Mouse (Mus musculus): ENCODE measurements at regions not wholly inside any gene's neighbourhood (a gene's known extent, or its start where the extent isn't known, plus 50 kb on each side); places are given as distances from the start of the nearest gene placed in this dataset.
"Not testable (repeated sequence)": the region's sequence is repeated elsewhere in the genome, so short reads cannot be mapped to it uniquely, and the experiment has no call there.

DNA sequence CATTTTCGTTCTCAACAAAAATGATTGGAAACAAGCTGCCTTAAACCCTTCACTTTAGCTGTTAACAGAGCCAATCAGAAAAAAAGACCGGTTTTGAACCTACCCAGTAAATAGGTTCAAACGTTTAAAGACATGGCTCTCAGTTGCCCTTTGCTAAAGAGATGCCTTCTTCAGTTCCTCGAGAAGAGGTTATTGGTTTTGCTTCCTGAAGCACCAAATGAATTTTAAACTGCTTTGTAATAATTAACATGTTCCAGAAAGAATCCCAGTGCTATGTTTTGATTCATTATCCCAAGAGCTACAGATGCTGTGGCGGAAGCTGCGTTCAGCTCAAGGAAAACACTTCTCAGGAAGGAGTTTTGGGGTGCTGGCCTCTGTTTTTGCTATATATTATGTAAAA, 160.1 kb upstream of the G2e3 start:
- WGBS, result 33% methylated on average over 6 of the region's 6 CpGs
- no peak overlapping the region for H3K9ac ChIP-seq
- no peak for ATAC-seq
- no peaks in the 10 kb centered on the region for H3K9me3 ChIP-seq (replicated peaks)
- peak overlapping the region; percentile 63 for H3K27ac ChIP-seq
- H3K4me2 ChIP-seq, result no peak overlapping the region
- H3K4me3 ChIP-seq, result no peak overlapping the region
- H3K4me1 ChIP-seq, result peaks cover 46% of the 10 kb centered on the region
- H3K27me3 ChIP-seq, result no peaks in the 10 kb centered on the region
- no peaks in the 10 kb centered on the region for H3K36me3 ChIP-seq (ENCODE audit: poor library complexity, severe bottlenecking)

DNA sequence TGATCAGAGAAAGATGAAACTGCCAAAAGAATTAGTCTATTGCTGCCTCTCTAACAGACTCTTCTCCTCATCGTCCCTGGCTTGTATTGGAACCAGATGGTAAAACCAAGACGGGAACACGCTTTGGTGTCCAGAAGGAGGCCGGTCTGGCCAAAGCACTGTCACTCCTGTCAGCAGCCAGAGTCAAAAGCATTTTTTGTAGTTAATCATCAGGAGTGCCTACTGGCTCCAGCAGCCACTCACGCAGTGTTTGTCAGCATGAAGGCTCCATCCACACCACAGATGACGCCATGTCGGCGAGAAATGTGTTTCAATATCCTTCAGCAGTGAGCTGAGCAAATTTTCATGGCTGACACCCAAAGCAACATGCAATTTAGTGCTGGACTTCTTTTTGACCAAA, 162.1 kb upstream of the G2e3 start:
- no peaks in the 10 kb centered on the region for H3K27me3 ChIP-seq
- peak; percentile 72; the same call in 1 of the 2 replicates for ATAC-seq
- no peak overlapping the region for H3K9ac ChIP-seq
- no peak overlapping the region for H3K4me2 ChIP-seq
- H3K4me3 ChIP-seq, result no peak overlapping the region
- no peaks in the 10 kb centered on the region for H3K36me3 ChIP-seq (ENCODE audit: poor library complexity, severe bottlenecking)
- no peaks in the 10 kb centered on the region for H3K9me3 ChIP-seq (replicated peaks)
- 71% methylated on average over 8 of the region's 8 CpGs for WGBS
- H3K4me1 ChIP-seq, result peaks cover 41% of the 10 kb centered on the region
- H3K27ac ChIP-seq, result peak overlapping the region; percentile 61; the same call in 1 of the 2 replicates

DNA sequence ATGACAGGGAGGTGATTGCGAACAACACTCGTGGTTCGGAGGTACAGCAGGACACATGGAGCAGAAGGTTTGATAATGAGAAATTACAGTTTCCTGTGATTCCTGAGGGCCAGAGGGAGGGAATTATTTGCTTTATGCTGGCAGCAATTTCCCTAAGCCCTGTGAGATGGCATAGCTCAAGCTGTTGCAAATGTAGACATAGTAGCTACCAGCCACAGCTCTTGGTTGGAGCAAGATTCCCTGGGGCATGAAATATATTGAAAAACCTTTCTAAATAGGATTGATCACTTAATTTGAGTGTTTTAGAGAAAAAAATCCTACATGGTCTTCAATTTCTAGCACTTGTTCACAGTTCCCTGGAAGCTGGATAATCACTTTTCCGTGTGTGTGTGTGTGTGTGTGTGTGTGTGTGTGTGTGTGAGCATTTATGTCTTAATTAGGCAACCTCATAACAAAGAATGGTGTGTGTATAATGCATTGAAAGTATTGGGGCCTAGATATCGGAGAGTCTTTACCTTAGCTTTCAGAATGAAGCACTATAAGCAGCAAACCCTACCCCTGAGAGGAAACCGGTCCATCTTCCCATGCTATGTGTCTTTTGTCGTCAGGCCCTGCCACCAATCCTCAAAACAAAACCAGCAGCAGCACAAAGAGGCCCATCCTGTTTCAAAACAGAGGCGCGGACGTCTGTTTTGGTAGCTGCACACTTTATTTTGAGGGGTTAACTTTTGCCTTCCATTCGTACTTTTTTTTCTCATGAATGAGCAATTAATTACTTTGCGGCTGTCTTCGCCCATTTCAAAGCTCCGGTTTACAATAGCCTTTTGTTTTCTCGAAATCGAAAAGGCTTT, 172.7 kb upstream of the G2e3 start:
- ATAC-seq, result peak; percentile 66; the same call in 1 of the 2 replicates
- Histone ChIP-seq H3K9me3 (replicated peaks) (no peaks in the 10 kb centered on the region), H3K36me3 (ENCODE audit: poor library complexity, severe bottlenecking) (no peaks in the 10 kb centered on the region), H3K27ac (peak overlapping the region; percentile 61), H3K4me3 (no peak overlapping the region), H3K4me1 (peaks cover 21% of the 10 kb centered on the region), H3K27me3 (peaks cover 3% of the 10 kb centered on the region; the same call in 1 of the 2 replicates), H3K9ac (no peak overlapping the region), H3K4me2 (peak overlapping the region; percentile 45)
- WGBS, result 12% methylated on average over 16 of the region's 16 CpGs

DNA sequence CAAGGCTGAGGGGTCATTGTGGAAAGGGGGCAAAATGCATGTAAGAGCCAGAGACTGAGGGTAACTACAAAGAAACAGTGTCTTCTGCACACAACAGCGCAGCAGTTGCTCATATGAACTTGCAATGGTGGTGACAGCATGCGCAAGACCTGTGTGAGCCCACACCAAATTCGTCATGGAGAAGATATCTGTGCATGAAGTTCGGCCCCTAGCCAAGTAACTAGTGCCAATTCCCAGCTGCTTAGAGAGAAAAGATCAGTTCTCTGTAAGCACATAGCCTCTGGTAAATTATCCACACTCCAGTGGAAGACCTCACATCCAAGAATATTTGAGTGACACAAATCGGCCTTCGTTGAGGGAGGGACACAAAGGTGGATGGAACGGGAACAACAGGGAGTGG, 182.7 kb upstream of the G2e3 start:
- WGBS, result 80% methylated on average over 7 of the region's 7 CpGs
- H3K4me3 ChIP-seq, result no peak overlapping the region
- H3K36me3 ChIP-seq (ENCODE audit: poor library complexity, severe bottlenecking), result no peaks in the 10 kb centered on the region
- no peak overlapping the region for H3K4me2 ChIP-seq
- H3K27ac ChIP-seq, result no peak overlapping the region
- ATAC-seq, result no peak
- no peaks in the 10 kb centered on the region for H3K27me3 ChIP-seq
- H3K9me3 ChIP-seq (replicated peaks), result no peaks in the 10 kb centered on the region; the same call in 1 of the 2 replicates
- H3K4me1 ChIP-seq, result no peaks in the 10 kb centered on the region
- no peak overlapping the region for H3K9ac ChIP-seq

DNA sequence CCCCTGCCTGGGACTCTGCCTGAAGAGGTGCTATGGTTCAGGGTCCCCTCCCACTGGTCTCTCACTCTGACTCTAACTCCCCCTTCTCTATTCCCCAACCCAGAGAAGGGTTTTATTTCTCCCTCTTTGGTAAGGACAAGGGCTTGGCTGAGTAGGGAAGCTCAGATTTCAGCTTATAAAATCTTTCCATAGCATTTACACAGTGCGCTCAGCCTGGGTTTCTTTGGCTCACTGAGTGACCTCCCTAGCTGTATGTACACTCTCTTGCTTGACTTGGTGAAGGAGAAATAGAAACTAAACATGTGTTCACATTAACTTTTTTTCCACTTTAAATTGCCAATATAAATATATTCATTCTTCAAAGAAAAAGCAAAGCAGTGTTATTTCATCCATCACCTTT, 186.9 kb upstream of the G2e3 start:
- ATAC-seq, result no peak
- 85% methylated on average over 1 of the region's 1 CpGs for WGBS

DNA sequence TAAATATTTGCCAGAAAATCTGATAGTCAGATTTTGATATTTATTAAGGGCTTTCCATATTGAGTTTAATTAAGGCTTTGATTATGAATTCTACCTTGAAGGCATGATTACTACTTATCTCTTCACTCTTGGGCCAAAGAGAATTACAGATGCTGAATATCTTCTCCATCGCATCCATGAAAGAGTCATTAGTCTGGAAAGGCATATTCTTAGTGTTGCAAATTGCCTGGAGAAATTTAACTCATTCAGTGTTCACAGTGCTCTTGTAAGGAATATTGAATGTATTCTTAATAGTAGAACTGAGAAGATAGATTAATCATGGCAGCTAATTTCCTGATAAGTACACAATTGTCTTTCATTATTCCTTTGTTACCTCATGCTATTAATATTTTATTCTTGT, 187.7 kb upstream of the G2e3 start:
- no peaks in the 10 kb centered on the region for H3K4me1 ChIP-seq
- H3K9me3 ChIP-seq (replicated peaks), result no peaks in the 10 kb centered on the region; the same call in 1 of the 2 replicates
- H3K9ac ChIP-seq, result no peak overlapping the region
- no peak overlapping the region for H3K4me3 ChIP-seq
- no peak overlapping the region for H3K4me2 ChIP-seq
- no peak overlapping the region for H3K27ac ChIP-seq
- 80% methylated on average over 1 of the region's 1 CpGs for WGBS
- no peaks in the 10 kb centered on the region for H3K27me3 ChIP-seq
- no peaks in the 10 kb centered on the region for H3K36me3 ChIP-seq (ENCODE audit: poor library complexity, severe bottlenecking)
- no peak for ATAC-seq

More for the DNA sequence above, 186.9 kb upstream of the G2e3 start:
- no peak overlapping the region for H3K27ac ChIP-seq
- no peak overlapping the region for H3K4me2 ChIP-seq
- H3K9me3 ChIP-seq (replicated peaks), result no peaks in the 10 kb centered on the region; the same call in 1 of the 2 replicates
- H3K4me1 ChIP-seq, result no peaks in the 10 kb centered on the region
- H3K4me3 ChIP-seq, result no peak overlapping the region
- H3K36me3 ChIP-seq (ENCODE audit: poor library complexity, severe bottlenecking), result no peaks in the 10 kb centered on the region
- H3K27me3 ChIP-seq, result no peaks in the 10 kb centered on the region
- H3K9ac ChIP-seq, result no peak overlapping the region

DNA sequence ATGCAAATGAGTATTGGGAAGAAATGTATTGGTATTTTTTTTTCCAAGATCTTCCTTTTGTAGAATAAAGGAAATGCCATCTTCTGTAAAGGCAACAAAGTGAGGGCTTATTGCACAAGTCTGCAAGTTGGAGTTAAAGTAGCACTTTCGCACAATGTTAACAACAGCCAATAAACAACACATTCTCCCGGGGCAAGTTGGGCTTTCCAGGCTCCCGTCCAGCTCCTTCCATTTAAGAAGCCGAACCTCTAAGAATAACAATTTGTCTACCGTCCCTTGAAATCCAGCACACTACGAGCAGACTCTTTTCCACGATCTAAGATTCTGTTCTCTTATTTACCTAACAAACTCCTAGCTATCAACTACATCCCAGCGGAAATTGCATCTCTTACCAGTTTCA, 199.9 kb upstream of the G2e3 start:
- H3K27ac ChIP-seq, result no peak overlapping the region
- no peak overlapping the region for H3K4me2 ChIP-seq
- H3K4me3 ChIP-seq, result no peak overlapping the region
- no peaks in the 10 kb centered on the region for H3K4me1 ChIP-seq
- no peaks in the 10 kb centered on the region for H3K27me3 ChIP-seq
- no peaks in the 10 kb centered on the region for H3K9me3 ChIP-seq (replicated peaks)
- ATAC-seq, result no peak
- H3K9ac ChIP-seq, result no peak overlapping the region
- no peaks in the 10 kb centered on the region for H3K36me3 ChIP-seq (ENCODE audit: poor library complexity, severe bottlenecking)
- 89% methylated on average over 8 of the region's 8 CpGs for WGBS

DNA sequence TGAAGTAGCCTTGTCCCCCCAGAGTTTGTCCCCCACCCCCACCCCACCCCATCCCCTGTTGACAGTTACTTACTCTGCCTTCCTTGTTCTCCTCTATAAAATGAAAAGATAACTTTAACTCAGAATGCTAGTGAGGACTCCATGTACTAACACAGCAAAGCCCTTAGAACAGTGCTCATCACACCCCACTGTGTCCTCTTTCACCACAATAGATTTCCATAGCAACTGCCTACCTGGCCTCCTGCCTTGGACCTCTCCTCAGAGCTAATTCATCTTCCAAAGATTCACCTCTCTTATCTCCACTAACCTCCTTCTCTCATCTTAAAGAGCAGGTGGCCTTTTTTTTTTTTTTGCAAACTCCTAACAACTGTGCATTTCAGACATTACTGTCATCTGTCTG, 204.0 kb upstream of the G2e3 start:
- no peaks in the 10 kb centered on the region for H3K4me1 ChIP-seq
- ATAC-seq, result no peak
- H3K36me3 ChIP-seq (ENCODE audit: poor library complexity, severe bottlenecking), result no peaks in the 10 kb centered on the region
- H3K9ac ChIP-seq, result no peak overlapping the region
- H3K27ac ChIP-seq, result no peak overlapping the region
- H3K4me3 ChIP-seq, result no peak overlapping the region
- H3K9me3 ChIP-seq (replicated peaks), result no peaks in the 10 kb centered on the region
- no peak overlapping the region for H3K4me2 ChIP-seq
- H3K27me3 ChIP-seq, result no peaks in the 10 kb centered on the region

DNA sequence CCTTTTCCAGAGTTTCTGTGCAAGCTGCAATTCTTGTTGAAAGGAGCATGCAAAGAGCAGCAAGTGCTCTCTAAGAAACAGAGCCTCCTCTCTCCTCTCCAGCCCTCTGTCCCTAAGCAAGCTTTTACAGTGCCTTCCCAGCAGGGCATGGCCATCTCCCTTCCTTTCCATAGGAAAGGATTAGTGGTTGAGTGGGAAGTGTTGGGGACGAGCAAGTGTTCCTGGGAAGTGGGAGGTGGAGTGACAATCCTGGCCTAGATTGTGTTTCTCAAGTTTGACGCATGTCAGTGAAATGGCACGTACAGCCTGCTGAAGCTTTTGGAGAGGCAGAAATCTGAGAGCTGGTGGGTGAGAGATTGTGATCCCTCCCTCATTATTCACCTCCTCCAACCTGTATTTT, 204.7 kb upstream of the G2e3 start:
- no peak overlapping the region for H3K4me2 ChIP-seq
- H3K27ac ChIP-seq, result no peak overlapping the region
- no peaks in the 10 kb centered on the region for H3K36me3 ChIP-seq (ENCODE audit: poor library complexity, severe bottlenecking)
- H3K4me3 ChIP-seq, result no peak overlapping the region
- no peaks in the 10 kb centered on the region for H3K9me3 ChIP-seq (replicated peaks)
- no peaks in the 10 kb centered on the region for H3K4me1 ChIP-seq
- H3K27me3 ChIP-seq, result no peaks in the 10 kb centered on the region
- 53% methylated on average over 3 of the region's 3 CpGs for WGBS
- ATAC-seq, result no peak
- no peak overlapping the region for H3K9ac ChIP-seq

DNA sequence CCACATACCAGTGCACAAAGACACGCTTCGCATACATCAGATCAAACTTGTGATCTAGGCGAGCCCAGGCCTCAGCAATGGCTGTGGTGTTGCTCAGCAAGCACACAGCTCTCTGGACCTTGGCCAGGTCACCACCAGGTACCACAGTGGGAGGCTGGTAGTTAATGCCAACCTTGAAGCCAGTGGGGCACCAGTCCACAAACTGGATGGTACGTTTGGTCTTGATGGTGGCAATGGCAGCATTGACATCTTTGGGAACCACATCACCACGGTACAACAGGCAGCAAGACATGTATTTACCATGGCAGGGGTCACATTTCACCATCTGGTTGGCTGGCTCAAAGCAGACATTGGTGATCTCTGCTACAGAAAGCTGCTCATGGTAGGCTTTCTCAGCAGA, 214.2 kb upstream of the G2e3 start:
- ATAC-seq; H3K9me3 ChIP-seq (replicated peaks); H3K9ac ChIP-seq; H3K4me2 ChIP-seq; H3K27me3 ChIP-seq; H3K36me3 ChIP-seq (ENCODE audit: poor library complexity, severe bottlenecking); H3K27ac ChIP-seq; H3K4me1 ChIP-seq; H3K4me3 ChIP-seq: not testable (repeated sequence)
- 85% methylated on average over 5 of the region's 5 CpGs for WGBS

DNA sequence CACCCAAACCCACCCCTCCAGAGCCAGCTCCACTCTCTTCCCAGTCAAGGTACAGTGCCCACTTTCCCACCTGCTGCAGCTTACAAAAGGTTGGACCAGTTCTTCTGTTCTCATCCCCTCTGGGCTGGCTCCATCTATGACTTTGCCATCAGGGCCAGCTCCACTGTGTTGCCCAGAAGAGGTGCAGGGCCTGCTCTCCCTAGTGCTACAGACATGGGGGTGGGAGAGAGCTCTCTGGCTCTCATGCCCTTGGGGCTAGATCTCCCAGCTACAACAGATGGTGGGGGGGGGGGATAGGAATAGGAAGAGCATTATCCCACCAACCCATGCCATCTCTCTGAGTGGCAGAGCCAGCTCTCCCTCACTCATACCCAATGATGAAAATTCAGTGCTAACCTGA, 219.6 kb upstream of the G2e3 start:
- no peak overlapping the region for H3K9ac ChIP-seq
- no peak overlapping the region for H3K4me3 ChIP-seq
- no peaks in the 10 kb centered on the region for H3K36me3 ChIP-seq (ENCODE audit: poor library complexity, severe bottlenecking)
- H3K27me3 ChIP-seq, result no peaks in the 10 kb centered on the region
- peak; percentile 50; the same call in 1 of the 2 replicates for ATAC-seq
- H3K4me2 ChIP-seq, result no peak overlapping the region
- H3K9me3 ChIP-seq (replicated peaks), result no peaks in the 10 kb centered on the region
- no peaks in the 10 kb centered on the region for H3K4me1 ChIP-seq
- H3K27ac ChIP-seq, result no peak overlapping the region

DNA sequence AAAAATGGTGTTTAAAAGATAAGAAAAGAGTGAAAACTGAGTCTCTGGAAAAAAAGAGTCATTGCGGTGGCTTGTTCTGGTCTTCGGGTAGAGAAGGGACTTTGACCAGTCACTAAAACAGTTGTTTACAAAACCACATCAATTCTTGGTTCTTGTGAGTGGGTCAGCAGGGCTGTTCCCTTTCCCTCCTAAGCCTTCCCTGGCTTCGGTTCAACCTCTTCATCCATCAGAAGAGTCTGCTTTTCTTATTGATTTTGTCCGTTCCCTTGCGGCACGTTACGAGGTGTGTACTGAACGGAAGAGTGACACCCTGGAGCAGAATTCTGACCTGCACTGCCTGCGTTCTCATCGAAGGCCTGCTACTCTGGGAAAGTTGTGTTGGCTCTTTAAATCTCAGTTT, 229.1 kb upstream of the G2e3 start:
- 69% methylated on average over 10 of the region's 10 CpGs for WGBS
- no peaks in the 10 kb centered on the region for H3K27me3 ChIP-seq
- H3K9me3 ChIP-seq (replicated peaks), result no peaks in the 10 kb centered on the region
- peaks cover 15% of the 10 kb centered on the region for H3K4me1 ChIP-seq
- no peak for ATAC-seq
- H3K9ac ChIP-seq, result no peak overlapping the region
- H3K4me2 ChIP-seq, result peak overlapping the region; percentile 27
- no peaks in the 10 kb centered on the region for H3K36me3 ChIP-seq (ENCODE audit: poor library complexity, severe bottlenecking)
- no peak overlapping the region for H3K4me3 ChIP-seq
- H3K27ac ChIP-seq, result peak overlapping the region; percentile 91
